In genomic region chr11:94759916-94760315, GRCm38 (mm10) we compare ENCODE assay signal across 30 mouse cellular contexts. TPM values are rescaled to one million over a fixed set of nuclear protein-coding genes. Genes with fewer than 3 reads are reported as not detected.
"Had no signal": no experiment of that assay in that cellular context is flagged by ENCODE, and none has a peak within 500 bp of the region (broad histone marks: within the 10 kb centered on the region; RNA-seq: fewer than 3 reads in every experiment).

No protein-coding gene starts in this region.

- H3K27me3 ChIP-seq: midbrain, embryonic 13.5 days; neural tube, embryonic 13.5 days had no signal

- DNase-seq: kidney, adult 2 months; kidney, postnatal 25 days; liver, postnatal 0 days; lung, embryonic 14.5 days; thymus, adult 18-20 months; thymus, postnatal 36 days had no signal

- H3K4me3 ChIP-seq: layer of hippocampus, adult 2 months; megakaryocyte, embryonic 14.5 days; midbrain, embryonic 10.5 days; midbrain, embryonic 13.5 days; myocyte; neural tube, embryonic 13.5 days had no signal

- H3K36me3 ChIP-seq: midbrain, embryonic 10.5 days; midbrain, embryonic 13.5 days; neural tube, embryonic 13.5 days had no signal

- H3K9me3 ChIP-seq: midbrain, embryonic 10.5 days; midbrain, embryonic 13.5 days; neural tube, embryonic 13.5 days had no signal

- H3K4me2 ChIP-seq: liver, embryonic 11.5 days; lung, embryonic 14.5 days; midbrain, embryonic 13.5 days; neural tube, embryonic 13.5 days had no signal

- H3K4me1 ChIP-seq: megakaryocyte, embryonic 14.5 days; midbrain, embryonic 10.5 days; midbrain, embryonic 13.5 days; neural tube, embryonic 13.5 days had no signal

- H3K27ac ChIP-seq: kidney, postnatal 0 days; layer of hippocampus, adult 2 months; liver, embryonic 14.5 days; macrophage; midbrain, embryonic 10.5 days; midbrain, embryonic 13.5 days; neural tube, embryonic 13.5 days had no signal

- ATAC-seq: liver, postnatal 0 days; lung, postnatal 0 days; midbrain, embryonic 13.5 days; midbrain, embryonic 16.5 days had no signal

- H3K9ac ChIP-seq: liver, embryonic 14.5 days; liver, postnatal 0 days; lung, embryonic 14.5 days; midbrain, embryonic 13.5 days; neural tube, embryonic 13.5 days had no signal

RNA-seq across cellular contexts. Expression of gene Cdc34b, which starts 18.3 kb away (rescaled TPM):
- total RNA-seq: layer of hippocampus, adult 2 months; monocyte, adult 5-6 weeks; neutrophil, adult 5-6 weeks had no signal
- polyA plus RNA-seq: kidney, embryonic 14.5 days; large intestine, adult 2 months; limb, embryonic 11.5 days; liver, postnatal 0 days; macrophage; neural tube, embryonic 13.5 days; stomach, embryonic 14.5 days had no signal

RNA-seq across cellular contexts. Expression of gene Tmem92, which starts 22.6 kb away (rescaled TPM):
- total RNA-seq: layer of hippocampus, adult 2 months; layer of hippocampus, postnatal 25 days; left cerebral cortex, adult 18-20 months; left cerebral cortex, postnatal 25 days; monocyte, adult 5-6 weeks; neutrophil, adult 5-6 weeks had no signal
- polyA plus RNA-seq: kidney, adult 2 months; kidney, embryonic 14.5 days; kidney, postnatal 0 days; limb, embryonic 11.5 days; limb, embryonic 14.5 days; liver, embryonic 11.5 days; liver, embryonic 14.5 days; liver, postnatal 0 days; lung, embryonic 14.5 days; lung, postnatal 0 days; macrophage; midbrain, embryonic 10.5 days; midbrain, embryonic 13.5 days; midbrain, embryonic 16.5 days; myocyte; neural tube, embryonic 13.5 days; stomach, embryonic 14.5 days; testis, adult 2 months; urinary bladder, adult 2 months had no signal

RNA-seq across cellular contexts. Expression of gene Gm11541, which starts 55.6 kb away (rescaled TPM):
- total RNA-seq: layer of hippocampus, adult 2 months; layer of hippocampus, postnatal 25 days; left cerebral cortex, adult 18-20 months; left cerebral cortex, postnatal 25 days; monocyte, adult 5-6 weeks; neutrophil, adult 5-6 weeks had no signal
- polyA plus RNA-seq: kidney, adult 2 months; large intestine, adult 2 months; liver, embryonic 11.5 days; liver, embryonic 14.5 days; liver, postnatal 0 days; macrophage; midbrain, embryonic 10.5 days; midbrain, embryonic 13.5 days; midbrain, embryonic 16.5 days; myocyte; testis, adult 2 months; urinary bladder, adult 2 months had no signal
